Mouse (Mus musculus): Measurements from ENCODE around the gene Polr3gl.
"Not testable (repeated sequence)": the region's sequence is repeated elsewhere in the genome, so short reads cannot be mapped to it uniquely, and the experiment has no call there.

The Polr3gl gene

GRCm38 (mm10) chr3:96593790-96594560 is at the start of gene Polr3gl:
Gene Polr3gl, minus strand, starts transcription at chr3:96594181.
- peak; percentile 97 for DNase-seq

GRCm38 (mm10) chr3:96639219-96639618 is 45.2 kb upstream of the Polr3gl start:
- peak; percentile 74 for DNase-seq

- no peak for DNase-seq
Observed at GRCm38 (mm10) chr3:96636448-96636847, 42.5 kb upstream of the Polr3gl start.

GRCm38 (mm10) chr3:96635906-96636305 is 41.9 kb upstream of the Polr3gl start:
- no peak for DNase-seq

GRCm38 (mm10) chr3:96634928-96635879 is 41.2 kb upstream of the Polr3gl start, which contains the start of the genes Pex11b and Gm42957:
Gene Pex11b, plus strand, starts transcription at chr3:96635376.
Gene Gm42957, plus strand, starts transcription at chr3:96635474.
- peak; percentile 95 for DNase-seq

GRCm38 (mm10) chr3:96634015-96634414 is 40.0 kb upstream of the Polr3gl start:
- DNase-seq = no peak

GRCm38 (mm10) chr3:96632058-96632457 is 38.1 kb upstream of the Polr3gl start:
- no peak for DNase-seq

GRCm38 (mm10) chr3:96629729-96630600 is 36.0 kb upstream of the Polr3gl start, which contains the start of gene Rbm8a:
Gene Rbm8a, plus strand, starts transcription at chr3:96629933.
- peak; percentile 98 for DNase-seq

- DNase-seq = no peak
Observed at GRCm38 (mm10) chr3:96623201-96623600, 29.2 kb upstream of the Polr3gl start.

- no peak for DNase-seq
Observed at GRCm38 (mm10) chr3:96617941-96618340, 24.0 kb upstream of the Polr3gl start.

- no peak for DNase-seq
Observed at GRCm38 (mm10) chr3:96606618-96607017, 12.6 kb upstream of the Polr3gl start.

GRCm38 (mm10) chr3:96606007-96606406 is 12.0 kb upstream of the Polr3gl start:
- not testable (repeated sequence) for DNase-seq

- DNase-seq = no peak
Observed at GRCm38 (mm10) chr3:96603311-96603710, 9.3 kb upstream of the Polr3gl start.

GRCm38 (mm10) chr3:96602704-96603084 is 8.7 kb upstream of the Polr3gl start:
- DNase-seq = no peak

- DNase-seq = peak; percentile 62
Observed at GRCm38 (mm10) chr3:96601941-96602703, 8.1 kb upstream of the Polr3gl start.

- DNase-seq = peak; percentile 86
Observed at GRCm38 (mm10) chr3:96601251-96601787, 7.3 kb upstream of the Polr3gl start.

- peak; percentile 98 for DNase-seq
Observed at GRCm38 (mm10) chr3:96600639-96601250, 6.8 kb upstream of the Polr3gl start, which contains the start of gene Lix1l. Gene Lix1l, plus strand, starts transcription at chr3:96601149.

- DNase-seq = no peak
Observed at GRCm38 (mm10) chr3:96599411-96599810, 5.4 kb upstream of the Polr3gl start.

- DNase-seq = no peak
Observed at GRCm38 (mm10) chr3:96599069-96599393, 5.0 kb upstream of the Polr3gl start.

GRCm38 (mm10) chr3:96598156-96599068 is 4.4 kb upstream of the Polr3gl start:
- DNase-seq = peak; percentile 83

Data from lung, postnatal 10 days (tissue).